Mouse (Mus musculus): ENCODE data around the gene Nxf1.
"Not testable (repeated sequence)": the region's sequence is repeated elsewhere in the genome, so short reads cannot be mapped to it uniquely, and the experiment has no call there.

Gene Nxf1

GRCm38 (mm10) chr19:8723574-8724346 lies 33.1 kb upstream of the Nxf1 start:
- no peak for DNase-seq (ENCODE audit: extremely low read depth, low read depth)

- DNase-seq (ENCODE audit: extremely low read depth, low read depth): no peak
Measured at GRCm38 (mm10) chr19:8724392-8724791, 32.5 kb upstream of the Nxf1 start.

GRCm38 (mm10) chr19:8725081-8725613 lies 31.7 kb upstream of the Nxf1 start:
- DNase-seq (ENCODE audit: extremely low read depth, low read depth): no peak

GRCm38 (mm10) chr19:8726609-8727390 lies 30.1 kb upstream of the Nxf1 start:
- DNase-seq (ENCODE audit: extremely low read depth, low read depth): no peak

- no peak for DNase-seq (ENCODE audit: extremely low read depth, low read depth)
Measured at GRCm38 (mm10) chr19:8727495-8728114, 29.3 kb upstream of the Nxf1 start.

- DNase-seq (ENCODE audit: extremely low read depth, low read depth): not testable (repeated sequence)
Measured at GRCm38 (mm10) chr19:8728335-8729099, 28.4 kb upstream of the Nxf1 start.

GRCm38 (mm10) chr19:8734334-8734733 lies 22.5 kb upstream of the Nxf1 start:
- DNase-seq (ENCODE audit: extremely low read depth, low read depth): no peak

- no peak for DNase-seq (ENCODE audit: extremely low read depth, low read depth)
Measured at GRCm38 (mm10) chr19:8735389-8736159, 21.3 kb upstream of the Nxf1 start, which contains the start of gene Wdr74. Gene Wdr74 (plus strand): TSS chr19:8735827.

GRCm38 (mm10) chr19:8736160-8736467 lies 20.8 kb upstream of the Nxf1 start:
- DNase-seq (ENCODE audit: extremely low read depth, low read depth): no peak

GRCm38 (mm10) chr19:8738911-8739310 lies 18.0 kb upstream of the Nxf1 start:
- DNase-seq (ENCODE audit: extremely low read depth, low read depth): no peak

GRCm38 (mm10) chr19:8739646-8740045 lies 17.2 kb upstream of the Nxf1 start:
- DNase-seq (ENCODE audit: extremely low read depth, low read depth): no peak

GRCm38 (mm10) chr19:8740603-8741002 lies 16.3 kb upstream of the Nxf1 start, which contains the start of gene 1700092M07Rik:
Gene 1700092M07Rik (plus strand): TSS chr19:8740718.
- DNase-seq (ENCODE audit: extremely low read depth, low read depth): no peak

GRCm38 (mm10) chr19:8741243-8741869 lies 15.5 kb upstream of the Nxf1 start, which contains the start of gene Stx5a:
Gene Stx5a (plus strand): TSS chr19:8741413.
- peak; percentile 99 for DNase-seq (ENCODE audit: extremely low read depth, low read depth)

GRCm38 (mm10) chr19:8742176-8742575 lies 14.7 kb upstream of the Nxf1 start:
- DNase-seq (ENCODE audit: extremely low read depth, low read depth): no peak

- no peak for DNase-seq (ENCODE audit: extremely low read depth, low read depth)
Measured at GRCm38 (mm10) chr19:8745382-8745781, 11.5 kb upstream of the Nxf1 start.

GRCm38 (mm10) chr19:8747368-8747767 lies 9.5 kb upstream of the Nxf1 start:
- no peak for DNase-seq (ENCODE audit: extremely low read depth, low read depth)

GRCm38 (mm10) chr19:8755652-8756051 lies 1.2 kb upstream of the Nxf1 start:
- DNase-seq (ENCODE audit: extremely low read depth, low read depth): no peak

- DNase-seq (ENCODE audit: extremely low read depth, low read depth): no peak
Measured at GRCm38 (mm10) chr19:8757471-8757998, 662 bp downstream of the Nxf1 start.

GRCm38 (mm10) chr19:8758899-8759298 lies 2.0 kb downstream of the Nxf1 start:
- DNase-seq (ENCODE audit: extremely low read depth, low read depth): peak; percentile 87

GRCm38 (mm10) chr19:8760757-8761156 lies 3.9 kb downstream of the Nxf1 start:
- no peak for DNase-seq (ENCODE audit: extremely low read depth, low read depth)
